Mouse (Mus musculus) skeletal muscle tissue, adult 2 months (tissue): ENCODE measurements at regions not wholly inside any gene's neighbourhood (a gene's known extent, or its start where the extent isn't known, plus 50 kb on each side); places are given as distances from the start of the nearest gene placed in this dataset.
"Not testable (repeated sequence)": the region's sequence is repeated elsewhere in the genome, so short reads cannot be mapped to it uniquely, and the experiment has no call there.

ENCODE experiments used
- DNase-seq: peaks from one replicate; pipeline ENCODE4 v3.0.0-alpha.2; 2012; ENCODE audit warnings: low read depth, low spot score

- DNase-seq = no peak
These were observed 54.4 kb upstream of the Tcf12 start for GRCm38 (mm10) chr9:72166084-72166483.

DNA sequence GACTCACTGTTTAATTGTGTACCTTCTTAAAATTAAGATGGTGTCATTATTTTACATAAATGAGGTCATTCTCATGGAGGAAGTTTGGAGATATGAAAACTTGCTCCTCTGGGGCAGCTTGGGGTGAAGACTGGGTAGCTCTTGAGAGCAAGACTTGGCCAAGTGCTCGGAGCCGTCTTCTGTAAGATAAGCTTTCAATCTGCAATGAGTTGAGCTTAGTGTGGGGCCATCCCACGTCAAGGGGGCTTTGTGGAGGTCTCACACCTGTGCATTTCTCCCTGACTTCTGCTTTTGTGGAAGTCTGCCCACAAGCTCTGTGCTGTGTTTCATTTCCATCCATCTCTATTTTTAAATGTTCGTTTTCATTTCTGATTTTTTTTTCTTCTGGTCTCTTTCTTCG is 54.9 kb upstream of the Tcf12 start:
- DNase-seq = no peak

DNA sequence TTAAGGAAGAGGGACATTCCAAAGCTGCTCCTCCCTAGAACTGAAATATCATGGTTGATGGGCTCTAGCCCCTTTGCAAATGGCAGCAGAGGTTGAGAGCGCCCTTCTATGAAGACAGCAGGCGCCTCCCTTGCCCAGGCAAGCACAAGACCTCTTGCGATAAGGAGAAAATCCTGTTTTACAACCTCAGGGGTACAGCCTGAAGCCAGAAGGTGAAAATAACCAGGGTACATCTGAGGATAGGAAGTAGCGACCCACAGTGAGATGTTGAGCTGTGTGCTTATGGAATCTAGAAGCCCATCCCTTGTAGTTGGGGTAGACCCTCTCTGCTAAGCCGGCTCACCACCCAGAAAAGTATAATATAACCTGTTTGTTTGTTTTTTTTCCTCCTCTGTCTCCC is 57.6 kb upstream of the Tcf12 start:
- DNase-seq = no peak

DNA sequence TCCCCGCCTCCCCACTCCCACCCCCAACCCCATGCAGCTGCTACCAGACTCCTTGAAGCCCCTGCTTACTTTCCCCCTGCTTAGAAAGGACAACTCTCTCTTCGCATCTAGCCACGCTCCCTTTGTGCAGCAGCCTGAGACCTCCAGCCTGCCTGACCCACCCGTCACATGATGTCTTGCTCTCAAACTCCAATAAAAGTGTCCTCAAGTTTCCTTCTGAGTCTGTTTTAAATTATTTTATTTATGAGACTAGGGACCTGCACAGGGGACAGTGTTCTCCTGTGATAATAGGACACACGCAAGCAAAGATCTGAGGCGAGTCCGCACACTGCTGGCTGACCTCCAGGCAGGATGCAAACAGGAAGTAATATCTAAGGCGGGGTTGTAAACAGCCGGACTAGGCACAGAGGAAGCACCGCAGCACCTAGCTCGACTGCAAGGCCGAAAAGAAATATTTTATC is 58.1 kb upstream of the Tcf12 start:
- no peak for DNase-seq

GRCm38 (mm10) chr9:72170235-72170634 is 58.6 kb upstream of the Tcf12 start:
- DNase-seq = no peak

- no peak for DNase-seq
These were observed 60.7 kb upstream of the Tcf12 start for GRCm38 (mm10) chr9:72172331-72172730.

- no peak for DNase-seq
These were observed 69.3 kb upstream of the Tcf12 start for GRCm38 (mm10) chr9:72180972-72181371.

- no peak for DNase-seq
These were observed 71.7 kb upstream of the Tcf12 start for GRCm38 (mm10) chr9:72183336-72183735.

DNA sequence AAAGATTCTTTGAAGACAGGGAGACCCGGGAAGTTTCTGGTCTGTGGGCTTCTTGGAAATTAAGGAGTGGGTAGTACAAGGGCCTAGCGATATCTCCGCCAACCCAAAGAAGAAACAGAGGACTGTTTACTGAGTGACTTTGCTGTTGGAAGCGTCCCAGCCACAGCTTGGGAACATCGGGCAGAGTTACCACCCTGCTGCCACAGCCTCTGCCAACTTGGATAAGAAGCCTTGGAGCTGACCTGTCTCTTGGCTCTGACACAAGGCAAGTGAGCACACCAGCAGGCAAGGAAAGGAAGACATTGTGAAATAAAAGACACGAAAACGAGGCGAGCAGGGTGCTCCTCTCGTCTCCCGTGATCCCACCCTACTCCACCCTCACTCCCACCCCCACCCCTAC is 72.3 kb upstream of the Tcf12 start:
- DNase-seq = peak; percentile 90

- no peak for DNase-seq
These were observed 78.2 kb upstream of the Tcf12 start for GRCm38 (mm10) chr9:72189867-72190266.

- no peak for DNase-seq
These were observed 79.0 kb upstream of the Tcf12 start for GRCm38 (mm10) chr9:72190631-72191030.

DNA sequence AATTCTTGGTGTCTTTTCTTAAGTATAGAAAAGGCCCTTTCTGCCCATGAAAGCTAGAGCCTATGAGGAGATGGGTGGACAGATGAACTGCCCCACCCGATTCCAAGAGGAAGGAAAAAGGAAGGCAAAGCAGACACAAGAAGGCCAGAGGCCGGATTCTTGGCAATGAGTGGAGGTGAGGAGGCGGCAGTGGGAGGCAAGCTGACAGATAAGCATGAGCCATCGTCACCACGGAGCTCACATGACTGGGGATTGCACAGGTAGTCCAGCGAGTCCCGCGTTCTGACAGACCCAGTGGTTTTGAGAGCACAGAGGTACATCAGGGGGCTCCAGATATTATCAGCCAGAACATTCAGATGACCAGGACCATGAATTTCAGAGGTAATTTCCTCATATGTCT is 79.4 kb upstream of the Tcf12 start:
- no peak for DNase-seq

DNA sequence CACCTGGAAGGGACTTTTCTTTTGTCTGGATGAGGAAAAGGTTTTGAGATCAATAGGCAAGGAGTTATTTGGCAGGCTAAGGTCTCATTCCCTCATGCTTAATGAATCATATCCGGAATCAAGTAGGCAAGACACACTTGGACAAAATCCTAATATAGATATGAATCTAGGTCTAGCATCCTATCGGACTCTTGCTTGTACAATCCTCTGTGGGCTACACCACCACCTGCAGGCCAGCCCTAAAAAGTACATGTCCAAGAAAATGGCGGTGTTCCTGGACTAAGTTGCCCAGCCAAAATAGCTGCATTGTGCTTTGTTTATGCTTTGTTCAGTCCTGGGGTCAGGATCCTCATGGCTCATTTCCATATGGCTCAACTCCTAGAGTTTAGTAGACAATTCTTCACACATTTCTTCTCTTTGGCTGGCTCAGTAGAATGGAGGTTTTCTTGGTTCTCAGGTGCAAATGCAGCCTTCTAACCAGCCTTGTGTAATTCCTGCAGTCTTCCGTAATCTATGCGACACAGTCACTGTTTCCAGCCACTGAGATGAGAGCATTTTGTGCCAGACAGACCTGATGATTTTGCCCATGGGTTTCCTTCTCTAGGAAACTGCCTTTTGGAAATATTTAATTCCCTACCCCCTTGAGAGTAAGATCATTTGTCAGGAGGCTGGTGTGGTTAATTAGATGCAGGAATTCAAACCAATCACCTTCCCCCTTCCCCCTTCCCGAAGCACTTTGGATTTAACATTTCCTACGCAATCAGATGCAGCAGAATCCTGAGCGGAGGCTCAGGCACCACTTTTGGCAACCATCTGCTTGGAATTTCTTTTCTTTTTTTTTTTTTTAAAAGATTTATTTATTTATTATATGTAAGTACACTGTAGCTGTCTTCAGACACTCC is 80.6 kb upstream of the Tcf12 start:
- DNase-seq = no peak

- not testable (repeated sequence) for DNase-seq
These were observed 81.3 kb upstream of the Tcf12 start for GRCm38 (mm10) chr9:72192953-72193337.

GRCm38 (mm10) chr9:72195348-72195747 is 79.3 kb upstream of the Zfp280d start:
- DNase-seq = no peak

- DNase-seq = peak; percentile 44
These were observed 77.9 kb upstream of the Zfp280d start for GRCm38 (mm10) chr9:72196626-72197330.

- no peak for DNase-seq
These were observed 77.3 kb upstream of the Zfp280d start for GRCm38 (mm10) chr9:72197331-72197732.

DNA sequence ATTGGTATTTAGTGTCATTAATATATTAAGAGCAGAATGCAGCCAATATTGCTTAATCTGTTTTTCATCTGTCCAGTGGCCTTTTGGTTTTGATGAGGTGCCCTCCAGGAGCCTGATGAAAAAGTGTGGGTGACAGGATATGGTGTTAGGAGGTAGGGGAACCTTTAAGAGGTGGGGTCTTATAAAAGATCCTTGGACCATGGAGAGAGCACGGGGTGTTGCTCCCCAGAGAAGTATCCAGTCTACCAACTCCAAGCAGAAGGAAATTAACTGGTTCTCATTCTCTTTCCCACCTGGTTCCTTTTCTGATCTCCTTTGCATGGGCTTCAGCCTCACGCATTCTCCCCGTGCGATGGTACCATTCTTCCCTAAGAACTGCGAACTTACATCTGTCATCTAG is 75.7 kb upstream of the Zfp280d start:
- DNase-seq = no peak

DNA sequence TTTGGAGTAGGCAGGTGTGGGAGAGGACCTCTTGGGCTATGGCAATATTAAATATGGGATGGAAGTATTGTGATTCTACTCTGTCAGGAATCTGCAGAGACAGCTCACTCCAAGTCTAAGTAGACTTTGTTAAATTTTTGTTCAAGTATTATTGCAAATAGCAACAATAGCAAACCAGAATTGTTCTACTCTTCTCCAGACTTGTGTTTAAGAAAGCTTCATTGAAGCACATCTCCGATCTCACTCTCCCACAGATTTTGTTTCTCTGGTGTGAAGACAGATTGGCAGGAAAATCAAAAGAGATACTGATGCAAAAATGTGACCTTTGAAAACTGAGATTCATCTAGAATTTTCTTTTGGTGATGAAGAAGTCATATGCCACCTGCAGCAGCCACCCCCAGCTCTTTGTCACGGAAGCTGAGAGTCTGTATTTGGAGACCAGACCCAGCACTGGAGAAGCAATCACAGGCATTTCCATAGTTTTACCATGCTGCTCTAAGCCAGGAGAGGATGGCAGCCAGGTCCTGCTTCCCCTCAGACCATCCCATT is 70.2 kb upstream of the Zfp280d start:
- no peak for DNase-seq

- no peak for DNase-seq
These were observed 68.8 kb upstream of the Zfp280d start for GRCm38 (mm10) chr9:72205815-72206214.

DNA sequence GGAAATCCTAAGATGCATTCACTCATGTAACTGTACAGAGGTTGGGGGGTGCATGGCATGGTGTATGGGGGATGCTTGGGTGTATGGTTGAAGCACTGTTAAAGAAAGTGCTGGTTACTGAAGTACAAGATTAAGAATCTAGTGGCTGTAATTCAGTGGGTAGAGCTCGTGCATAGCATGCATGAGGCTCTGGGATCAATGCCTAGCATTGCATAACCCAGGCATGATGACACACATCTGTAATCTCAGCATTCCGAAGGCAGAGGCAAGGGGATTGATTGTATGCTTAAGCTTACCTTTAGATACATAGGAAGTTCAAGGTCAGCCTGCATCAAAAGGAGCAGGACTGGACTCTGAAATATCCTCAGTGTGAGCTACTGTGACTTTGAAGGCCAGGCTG is 67.7 kb upstream of the Zfp280d start:
- DNase-seq = no peak

- no peak for DNase-seq
These were observed 66.4 kb upstream of the Zfp280d start for GRCm38 (mm10) chr9:72208296-72208695.
